Mouse (Mus musculus): ENCODE measurements around the gene Peak1. TPM values are rescaled to one million over a fixed set of nuclear protein-coding genes. Genes with fewer than 3 reads are reported as not detected.
A peak's percentile ranks its signal among the peaks of the same experiment; 100 is the strongest.

The Peak1 gene
- polyA plus RNA-seq, 1 experiment from 2014 or later = 5.0 TPM

GRCm38 (mm10) chr9:56339426-56340195 is 78.3 kb downstream of the Peak1 start:
- Histone ChIP-seq H3K9me3 (no peaks in the 10 kb centered on the region), H3K4me2 (replicated peaks) (no peak overlapping the region), H3K4me3 (no peak overlapping the region), H3K36me3 (no peaks in the 10 kb centered on the region), H3K27ac (replicated peaks) (no peak overlapping the region), H3K27me3 (no peaks in the 10 kb centered on the region), H3K4me1 (no peaks in the 10 kb centered on the region), H3K9ac (replicated peaks) (no peak overlapping the region)
- WGBS = 70% methylated on average over 1 of the region's 1 CpGs
- ATAC-seq (ENCODE audit: low FRiP score, low read depth) = no peak

DNA sequence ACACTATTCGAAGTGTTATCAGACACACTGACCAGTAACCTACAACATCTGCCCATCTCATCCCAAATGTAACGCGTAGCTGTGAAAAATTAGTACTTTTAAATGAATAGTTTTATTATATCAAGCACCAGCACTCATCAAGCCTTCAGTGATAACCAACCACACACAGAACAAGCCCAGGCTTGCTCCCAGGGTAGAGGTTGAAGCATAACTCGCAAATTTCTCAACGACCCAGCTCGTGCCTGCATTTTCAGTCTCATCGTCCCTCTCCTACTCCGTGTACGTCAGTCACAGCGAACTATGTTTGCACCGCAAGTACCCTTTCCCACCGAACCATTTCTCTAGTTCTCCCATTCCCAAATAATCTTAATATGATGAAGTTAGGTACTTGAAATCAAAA is 83.5 kb downstream of the Peak1 start:
- no peak for ATAC-seq (ENCODE audit: low FRiP score, low read depth)
- H3K4me2 ChIP-seq (replicated peaks) = no peak overlapping the region
- no peaks in the 10 kb centered on the region for H3K27me3 ChIP-seq
- H3K9me3 ChIP-seq = no peaks in the 10 kb centered on the region
- H3K27ac ChIP-seq (replicated peaks) = no peak overlapping the region
- WGBS = 95% methylated on average over 12 of the region's 12 CpGs
- H3K4me1 ChIP-seq = no peaks in the 10 kb centered on the region
- H3K9ac ChIP-seq (replicated peaks) = no peak overlapping the region
- H3K4me3 ChIP-seq = no peak overlapping the region
- no peaks in the 10 kb centered on the region for H3K36me3 ChIP-seq

DNA sequence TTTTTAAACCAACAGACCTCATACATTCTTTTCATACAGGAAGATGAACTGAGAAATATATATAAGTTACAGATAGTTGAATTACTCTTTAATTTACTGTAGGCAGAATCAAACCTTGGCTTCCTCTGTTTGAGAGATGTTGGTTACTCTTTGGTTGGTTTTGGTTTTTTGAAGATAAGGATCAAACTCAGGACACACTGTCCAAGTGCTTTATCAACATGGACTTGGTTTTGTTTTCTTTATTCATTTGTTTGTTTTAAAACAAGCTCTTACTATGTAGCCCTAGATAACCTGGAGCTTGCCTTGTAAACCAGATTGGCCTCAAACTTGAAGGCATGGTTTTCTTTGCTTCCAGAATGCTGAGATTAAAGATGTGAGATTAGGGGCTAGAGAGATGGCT is 85.1 kb downstream of the Peak1 start:
- Histone ChIP-seq H3K9ac (replicated peaks) (no peak overlapping the region), H3K9me3 (no peaks in the 10 kb centered on the region), H3K4me2 (replicated peaks) (no peak overlapping the region), H3K27ac (replicated peaks) (no peak overlapping the region), H3K4me3 (no peak overlapping the region), H3K27me3 (no peaks in the 10 kb centered on the region), H3K4me1 (no peaks in the 10 kb centered on the region), H3K36me3 (no peaks in the 10 kb centered on the region)
- no peak for ATAC-seq (ENCODE audit: low FRiP score, low read depth)

GRCm38 (mm10) chr9:56326511-56327005 is 91.3 kb downstream of the Peak1 start:
- 90% methylated on average over 8 of the region's 8 CpGs for WGBS
- Histone ChIP-seq H3K9me3 (no peaks in the 10 kb centered on the region), H3K27ac (replicated peaks) (no peak overlapping the region), H3K27me3 (no peaks in the 10 kb centered on the region), H3K4me3 (no peak overlapping the region), H3K4me2 (replicated peaks) (no peak overlapping the region), H3K36me3 (no peaks in the 10 kb centered on the region), H3K4me1 (no peaks in the 10 kb centered on the region; the same call in 1 of the 2 replicates), H3K9ac (replicated peaks) (no peak overlapping the region)
- no peak for ATAC-seq (ENCODE audit: low FRiP score, low read depth)

GRCm38 (mm10) chr9:56325725-56326124 is 92.1 kb downstream of the Peak1 start:
- ATAC-seq (ENCODE audit: low FRiP score, low read depth) = no peak
- H3K4me3 ChIP-seq = no peak overlapping the region
- no peaks in the 10 kb centered on the region for H3K9me3 ChIP-seq
- H3K4me1 ChIP-seq = no peaks in the 10 kb centered on the region; the same call in 1 of the 2 replicates
- 93% methylated on average over 5 of the region's 5 CpGs for WGBS
- H3K4me2 ChIP-seq (replicated peaks) = no peak overlapping the region
- H3K27me3 ChIP-seq = no peaks in the 10 kb centered on the region
- H3K9ac ChIP-seq (replicated peaks) = no peak overlapping the region
- H3K36me3 ChIP-seq = no peaks in the 10 kb centered on the region
- no peak overlapping the region for H3K27ac ChIP-seq (replicated peaks)

DNA sequence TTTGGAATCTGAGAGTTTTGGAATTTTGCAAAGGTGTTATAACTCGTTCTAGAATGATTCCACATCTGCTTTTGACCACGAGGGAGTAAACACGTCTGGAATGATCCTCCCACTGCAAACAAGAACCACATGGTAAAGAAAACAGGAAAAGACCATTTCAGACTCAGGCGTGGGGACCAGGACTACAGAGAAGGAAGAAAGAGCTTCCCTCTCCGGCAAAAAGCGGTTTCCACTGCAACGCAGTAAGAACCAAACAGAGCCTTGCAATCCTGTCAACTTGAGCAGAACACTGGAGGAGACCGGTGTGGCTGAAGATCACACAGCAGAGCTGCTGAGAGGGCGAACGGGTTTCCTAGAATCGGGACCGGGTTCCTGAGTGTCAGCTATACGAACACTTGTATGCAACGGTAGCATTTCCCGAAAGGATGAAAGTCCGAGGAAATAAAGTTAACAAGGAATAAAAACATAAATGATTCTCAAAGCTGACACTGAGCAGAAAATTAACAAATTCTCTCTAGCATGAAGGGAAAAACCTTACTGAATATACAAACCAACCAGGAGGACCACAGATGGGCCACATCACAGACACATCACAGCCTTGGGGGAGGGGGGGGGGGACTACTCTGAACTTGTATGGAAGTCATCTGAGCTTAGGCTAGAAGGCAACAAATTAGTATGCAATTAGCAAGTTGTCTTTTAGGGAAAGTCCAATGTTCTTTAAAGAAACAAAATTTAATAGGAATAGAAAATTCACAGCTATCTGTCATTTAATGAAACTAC is 93.1 kb downstream of the Peak1 start:
- WGBS = 77% methylated on average over 16 of the region's 16 CpGs
- H3K27ac ChIP-seq (replicated peaks) = no peak overlapping the region
- no peaks in the 10 kb centered on the region for H3K9me3 ChIP-seq

GRCm38 (mm10) chr9:56321291-56321690 is 96.6 kb downstream of the Peak1 start:
- H3K27ac ChIP-seq (replicated peaks) = no peak overlapping the region
- WGBS = 83% methylated on average over 2 of the region's 2 CpGs
- ATAC-seq (ENCODE audit: low FRiP score, low read depth) = no peak
- H3K36me3 ChIP-seq = no peaks in the 10 kb centered on the region
- no peaks in the 10 kb centered on the region for H3K4me1 ChIP-seq
- peaks cover 4% of the 10 kb centered on the region for H3K9me3 ChIP-seq
- no peak overlapping the region for H3K9ac ChIP-seq (replicated peaks)
- no peak overlapping the region for H3K4me3 ChIP-seq
- no peak overlapping the region for H3K4me2 ChIP-seq (replicated peaks)
- H3K27me3 ChIP-seq = no peaks in the 10 kb centered on the region

More for the DNA sequence above, 93.1 kb downstream of the Peak1 start:
- no peak for ATAC-seq (ENCODE audit: low FRiP score, low read depth)
- Histone ChIP-seq H3K4me3 (no peak overlapping the region), H3K4me2 (replicated peaks) (no peak overlapping the region), H3K4me1 (no peaks in the 10 kb centered on the region; the same call in 1 of the 2 replicates), H3K36me3 (no peaks in the 10 kb centered on the region), H3K9ac (replicated peaks) (no peak overlapping the region), H3K27me3 (no peaks in the 10 kb centered on the region)

- Histone ChIP-seq H3K9ac (replicated peaks) (no peak overlapping the region), H3K27ac (replicated peaks) (no peak overlapping the region), H3K4me1 (no peaks in the 10 kb centered on the region), H3K4me3 (no peak overlapping the region), H3K9me3 (peaks cover 4% of the 10 kb centered on the region), H3K4me2 (replicated peaks) (no peak overlapping the region), H3K36me3 (no peaks in the 10 kb centered on the region), H3K27me3 (no peaks in the 10 kb centered on the region)
- no peak for ATAC-seq (ENCODE audit: low FRiP score, low read depth)
- 93% methylated on average over 3 of the region's 3 CpGs for WGBS
These were observed 103.5 kb downstream of the Peak1 start for GRCm38 (mm10) chr9:56314326-56314725.

DNA sequence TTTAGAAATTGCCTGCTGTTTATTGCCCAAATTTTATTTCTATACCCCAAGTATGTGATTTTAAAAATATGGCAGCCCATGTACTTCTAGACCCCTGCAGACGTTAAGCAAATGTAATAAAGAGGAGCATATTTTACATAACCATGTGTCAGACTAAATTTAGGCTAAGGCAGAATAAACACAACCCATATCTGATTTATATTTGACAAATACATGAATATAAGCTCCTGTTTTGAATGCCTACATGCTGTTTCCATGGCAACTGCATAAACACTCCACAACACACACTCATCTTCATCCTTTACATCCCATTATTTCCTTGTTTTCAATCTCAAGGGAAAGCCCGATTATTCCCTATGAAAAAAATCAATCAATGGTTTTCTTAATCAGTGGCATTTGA is 108.8 kb downstream of the Peak1 start:
- no peak overlapping the region for H3K9ac ChIP-seq (replicated peaks)
- no peaks in the 10 kb centered on the region for H3K27me3 ChIP-seq
- 64% methylated on average over 2 of the region's 2 CpGs for WGBS
- no peak overlapping the region for H3K27ac ChIP-seq (replicated peaks)
- no peak for ATAC-seq (ENCODE audit: low FRiP score, low read depth)
- H3K4me1 ChIP-seq = no peaks in the 10 kb centered on the region
- H3K36me3 ChIP-seq = no peaks in the 10 kb centered on the region
- H3K4me3 ChIP-seq = no peak overlapping the region
- no peaks in the 10 kb centered on the region for H3K9me3 ChIP-seq
- no peak overlapping the region for H3K4me2 ChIP-seq (replicated peaks)

GRCm38 (mm10) chr9:56304526-56304925 is 113.3 kb downstream of the Peak1 start:
- no peak overlapping the region for H3K27ac ChIP-seq (replicated peaks)
- peaks cover 8% of the 10 kb centered on the region; the same call in 1 of the 2 replicates for H3K4me1 ChIP-seq
- H3K9ac ChIP-seq (replicated peaks) = no peak overlapping the region
- no peak for ATAC-seq (ENCODE audit: low FRiP score, low read depth)
- H3K4me3 ChIP-seq = no peak overlapping the region
- 70% methylated on average over 2 of the region's 2 CpGs for WGBS
- no peak overlapping the region for H3K4me2 ChIP-seq (replicated peaks)
- no peaks in the 10 kb centered on the region for H3K9me3 ChIP-seq
- H3K27me3 ChIP-seq = no peaks in the 10 kb centered on the region
- H3K36me3 ChIP-seq = no peaks in the 10 kb centered on the region

DNA sequence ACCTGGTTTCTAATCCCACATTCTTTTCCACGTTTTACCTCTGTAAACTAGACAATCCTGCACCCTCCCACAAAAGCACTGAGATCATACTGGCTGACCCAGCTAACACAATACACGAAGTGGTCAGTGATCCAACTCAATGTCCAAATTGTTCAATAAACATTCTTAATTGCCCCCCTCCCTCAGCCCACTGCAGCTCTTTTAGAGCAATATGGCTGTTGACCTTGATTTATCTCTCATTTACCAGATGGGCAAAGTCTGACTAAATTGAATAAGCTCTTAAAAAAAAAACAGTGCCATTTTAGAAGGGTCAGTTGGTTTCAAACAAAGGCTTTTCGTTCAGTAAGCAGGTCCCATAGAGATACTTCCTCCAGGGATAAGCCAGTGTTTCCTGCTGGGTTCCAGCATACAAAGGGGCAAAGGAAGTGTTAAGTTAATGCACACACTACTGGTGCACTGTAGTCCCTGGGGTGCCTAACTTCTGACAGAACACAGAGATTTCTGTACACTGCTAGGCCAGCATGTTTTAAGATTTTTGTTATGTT is 114.9 kb downstream of the Peak1 start:
- no peaks in the 10 kb centered on the region for H3K36me3 ChIP-seq
- no peak overlapping the region for H3K4me3 ChIP-seq
- no peak overlapping the region for H3K9ac ChIP-seq (replicated peaks)
- no peak for ATAC-seq (ENCODE audit: low FRiP score, low read depth)
- H3K27ac ChIP-seq (replicated peaks) = peak overlapping the region; percentile 35; the same call in 1 of the 2 replicates
- 14% methylated on average over 3 of the region's 3 CpGs for WGBS
- H3K9me3 ChIP-seq = no peaks in the 10 kb centered on the region
- H3K4me2 ChIP-seq (replicated peaks) = no peak overlapping the region
- no peaks in the 10 kb centered on the region for H3K27me3 ChIP-seq
- H3K4me1 ChIP-seq = peaks cover 8% of the 10 kb centered on the region; the same call in 1 of the 2 replicates

DNA sequence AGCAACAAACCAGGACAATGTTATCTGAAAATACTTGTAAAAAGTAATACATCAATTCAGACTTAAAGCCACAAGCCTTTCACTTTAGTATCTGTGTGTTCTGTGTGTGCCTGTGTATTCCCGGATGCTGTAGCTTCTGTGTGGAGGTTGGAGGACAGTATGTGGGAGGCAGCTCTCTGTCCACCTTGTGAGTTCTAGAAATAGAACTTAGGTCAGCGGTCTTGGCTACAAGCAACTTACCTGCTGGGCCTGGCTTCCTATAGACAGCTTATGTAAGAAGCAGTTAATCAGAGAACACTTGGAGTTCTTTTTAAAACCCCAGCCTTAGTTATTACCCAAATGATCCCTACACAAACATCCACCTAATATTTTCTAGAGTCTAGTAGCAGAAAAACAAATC is 127.8 kb downstream of the Peak1 start:
- no peaks in the 10 kb centered on the region for H3K27me3 ChIP-seq
- no peak overlapping the region for H3K4me2 ChIP-seq (replicated peaks)
- 88% methylated on average over 2 of the region's 2 CpGs for WGBS
- H3K9me3 ChIP-seq = no peaks in the 10 kb centered on the region
- H3K27ac ChIP-seq (replicated peaks) = no peak overlapping the region
- H3K4me1 ChIP-seq = no peaks in the 10 kb centered on the region
- ATAC-seq (ENCODE audit: low FRiP score, low read depth) = no peak
- no peak overlapping the region for H3K9ac ChIP-seq (replicated peaks)
- H3K36me3 ChIP-seq = no peaks in the 10 kb centered on the region
- H3K4me3 ChIP-seq = no peak overlapping the region

Data from midbrain, embryonic 12.5 days (tissue).